Mouse (Mus musculus): ENCODE results near the gene Zfp296. TPM values are rescaled to one million over a fixed set of nuclear protein-coding genes. Genes with fewer than 3 reads are reported as not detected.
A peak's percentile ranks its signal among the peaks of the same experiment; 100 is the strongest.

Zfp296 gene
- polyA plus RNA-seq, 1 experiment from 2014 or later, result 2.4 TPM

GRCm38 (mm10) chr7:19546007-19546406 is 31.1 kb upstream of the Zfp296 start:
- H3K4me2 ChIP-seq, result no peak overlapping the region
- H3K27ac ChIP-seq (ENCODE audit: low read depth, low read length), result no peak overlapping the region
- no peaks in the 10 kb centered on the region for H3K27me3 ChIP-seq (replicated peaks; ENCODE audit: control insufficient read depth, insufficient read depth, low read length)
- no peaks in the 10 kb centered on the region for H3K36me3 ChIP-seq (ENCODE audit: control insufficient read depth, insufficient read depth, low read length)
- no peak for ATAC-seq (replicated peaks; ENCODE audit: low FRiP score)
- WGBS, result 60% methylated on average over 3 of the region's 3 CpGs
- H3K9me3 ChIP-seq (ENCODE audit: control insufficient read depth, low read length), result no peaks in the 10 kb centered on the region
- no peak for DNase-seq (ENCODE audit: low spot score)
- no peak overlapping the region for H3K4me3 ChIP-seq (ENCODE audit: low read depth, low read length)
- no peak overlapping the region for H3K9ac ChIP-seq (ENCODE audit: low read depth, low read length)
- peaks cover 12% of the 10 kb centered on the region; the same call in 1 of the 2 replicates for H3K4me1 ChIP-seq (replicated peaks; ENCODE audit: control insufficient read depth, insufficient read depth, low read length)

GRCm38 (mm10) chr7:19547344-19547969 is 29.6 kb upstream of the Zfp296 start:
- 0 out of 2 replicates have a peak overlapping the region, but pooled peaks have one; percentile 24 for H3K4me2 ChIP-seq
- H3K4me1 ChIP-seq (replicated peaks; ENCODE audit: control insufficient read depth, insufficient read depth, low read length), result peaks cover 18% of the 10 kb centered on the region
- H3K36me3 ChIP-seq (ENCODE audit: control insufficient read depth, insufficient read depth, low read length), result no peaks in the 10 kb centered on the region
- H3K9ac ChIP-seq (ENCODE audit: low read depth, low read length), result no peak overlapping the region
- ATAC-seq (replicated peaks; ENCODE audit: low FRiP score), result peak; percentile 38; the same call in 1 of the 2 replicates
- H3K27me3 ChIP-seq (replicated peaks; ENCODE audit: control insufficient read depth, insufficient read depth, low read length), result no peaks in the 10 kb centered on the region
- no peak overlapping the region for H3K27ac ChIP-seq (ENCODE audit: low read depth, low read length)
- 64% methylated on average over 2 of the region's 2 CpGs for WGBS
- no peak for DNase-seq (ENCODE audit: low spot score)
- H3K4me3 ChIP-seq (ENCODE audit: low read depth, low read length), result no peak overlapping the region
- H3K9me3 ChIP-seq (ENCODE audit: control insufficient read depth, low read length), result no peaks in the 10 kb centered on the region

- Histone ChIP-seq H3K9ac (ENCODE audit: low read depth, low read length) (no peak overlapping the region), H3K36me3 (ENCODE audit: control insufficient read depth, insufficient read depth, low read length) (peaks cover 9% of the 10 kb centered on the region), H3K27ac (ENCODE audit: low read depth, low read length) (no peak overlapping the region), H3K4me2 (no peak overlapping the region), H3K4me1 (replicated peaks; ENCODE audit: control insufficient read depth, insufficient read depth, low read length) (peaks cover 20% of the 10 kb centered on the region), H3K9me3 (ENCODE audit: control insufficient read depth, low read length) (no peaks in the 10 kb centered on the region), H3K4me3 (ENCODE audit: low read depth, low read length) (no peak overlapping the region), H3K27me3 (replicated peaks; ENCODE audit: control insufficient read depth, insufficient read depth, low read length) (no peaks in the 10 kb centered on the region)
- 86% methylated on average over 10 of the region's 10 CpGs for WGBS
- ATAC-seq (replicated peaks; ENCODE audit: low FRiP score), result no peak
- no peak for DNase-seq (ENCODE audit: low spot score)
Measured at GRCm38 (mm10) chr7:19549394-19549793, 27.7 kb upstream of the Zfp296 start.

GRCm38 (mm10) chr7:19551634-19552033 is 25.5 kb upstream of the Zfp296 start:
- no peaks in the 10 kb centered on the region for H3K9me3 ChIP-seq (ENCODE audit: control insufficient read depth, low read length)
- DNase-seq (ENCODE audit: low spot score), result no peak
- no peak overlapping the region for H3K27ac ChIP-seq (ENCODE audit: low read depth, low read length)
- ATAC-seq (replicated peaks; ENCODE audit: low FRiP score), result no peak
- H3K36me3 ChIP-seq (ENCODE audit: control insufficient read depth, insufficient read depth, low read length), result peaks cover 11% of the 10 kb centered on the region
- no peaks in the 10 kb centered on the region for H3K27me3 ChIP-seq (replicated peaks; ENCODE audit: control insufficient read depth, insufficient read depth, low read length)
- no peak overlapping the region for H3K4me3 ChIP-seq (ENCODE audit: low read depth, low read length)
- WGBS, result 88% methylated on average over 5 of the region's 5 CpGs
- H3K4me1 ChIP-seq (replicated peaks; ENCODE audit: control insufficient read depth, insufficient read depth, low read length), result peaks cover 14% of the 10 kb centered on the region
- H3K4me2 ChIP-seq, result no peak overlapping the region
- no peak overlapping the region for H3K9ac ChIP-seq (ENCODE audit: low read depth, low read length)

DNA sequence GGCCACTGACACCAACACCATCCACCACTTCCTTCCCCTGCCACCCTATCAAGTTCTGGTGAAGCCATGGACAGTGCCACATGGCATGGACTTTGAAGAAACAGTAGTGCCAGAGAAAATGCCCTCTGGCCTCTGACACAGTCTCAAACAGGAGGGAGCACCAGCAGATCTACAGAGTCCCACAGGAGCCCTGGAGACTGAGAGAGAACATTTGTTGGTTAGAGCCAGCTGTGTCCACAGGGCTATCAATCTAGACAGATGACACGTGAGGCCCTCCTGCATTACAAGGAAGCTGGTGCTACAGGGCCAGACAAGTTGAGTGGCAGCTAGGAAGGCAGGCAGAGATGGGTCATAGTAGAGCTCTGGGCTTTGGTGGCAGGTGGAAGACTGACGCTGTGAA is 24.6 kb upstream of the Zfp296 start:
- H3K4me3 ChIP-seq (ENCODE audit: low read depth, low read length), result no peak overlapping the region
- no peak overlapping the region for H3K4me2 ChIP-seq
- peaks cover 11% of the 10 kb centered on the region for H3K4me1 ChIP-seq (replicated peaks; ENCODE audit: control insufficient read depth, insufficient read depth, low read length)
- WGBS, result 47% methylated on average over 2 of the region's 2 CpGs
- no peak overlapping the region for H3K27ac ChIP-seq (ENCODE audit: low read depth, low read length)
- H3K9me3 ChIP-seq (ENCODE audit: control insufficient read depth, low read length), result no peaks in the 10 kb centered on the region
- ATAC-seq (replicated peaks; ENCODE audit: low FRiP score) (0 out of 2 replicates have a peak, but pooled peaks have one; percentile 21), DNase-seq (ENCODE audit: low spot score) (no peak)
- H3K36me3 ChIP-seq (ENCODE audit: control insufficient read depth, insufficient read depth, low read length), result peaks cover 11% of the 10 kb centered on the region
- no peaks in the 10 kb centered on the region for H3K27me3 ChIP-seq (replicated peaks; ENCODE audit: control insufficient read depth, insufficient read depth, low read length)
- 0 out of 2 replicates have a peak overlapping the region, but pooled peaks have one; percentile 0 for H3K9ac ChIP-seq (ENCODE audit: low read depth, low read length)

DNA sequence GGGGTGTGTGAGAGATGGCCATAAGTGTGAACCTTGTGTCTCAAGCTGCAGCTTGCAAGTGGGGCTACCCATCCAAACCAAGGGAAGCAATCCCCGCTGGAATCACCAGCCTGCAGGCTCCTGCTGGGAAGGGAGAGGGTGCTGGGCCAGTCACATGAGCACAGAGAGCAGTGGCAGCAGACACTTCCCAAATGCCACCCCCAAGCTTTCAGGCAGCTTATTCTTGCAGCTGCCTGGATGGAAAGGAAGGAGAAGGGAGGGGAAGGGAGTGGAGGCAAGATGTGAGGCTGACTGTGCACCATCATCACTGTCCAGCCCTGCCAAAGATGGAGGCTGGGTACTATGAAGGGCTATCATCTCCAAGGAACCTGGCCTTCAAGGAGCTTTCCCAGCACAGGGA is 22.9 kb upstream of the Zfp296 start:
- Histone ChIP-seq H3K36me3 (ENCODE audit: control insufficient read depth, insufficient read depth, low read length) (peaks cover 15% of the 10 kb centered on the region), H3K27ac (ENCODE audit: low read depth, low read length) (no peak overlapping the region), H3K9ac (ENCODE audit: low read depth, low read length) (no peak overlapping the region), H3K9me3 (ENCODE audit: control insufficient read depth, low read length) (no peaks in the 10 kb centered on the region), H3K4me2 (no peak overlapping the region), H3K27me3 (replicated peaks; ENCODE audit: control insufficient read depth, insufficient read depth, low read length) (no peaks in the 10 kb centered on the region), H3K4me1 (replicated peaks; ENCODE audit: control insufficient read depth, insufficient read depth, low read length) (peaks cover 19% of the 10 kb centered on the region), H3K4me3 (ENCODE audit: low read depth, low read length) (no peak overlapping the region)
- DNase-seq (ENCODE audit: low spot score) (no peak), ATAC-seq (replicated peaks; ENCODE audit: low FRiP score) (no peak)
- 74% methylated on average over 1 of the region's 1 CpGs for WGBS

DNA sequence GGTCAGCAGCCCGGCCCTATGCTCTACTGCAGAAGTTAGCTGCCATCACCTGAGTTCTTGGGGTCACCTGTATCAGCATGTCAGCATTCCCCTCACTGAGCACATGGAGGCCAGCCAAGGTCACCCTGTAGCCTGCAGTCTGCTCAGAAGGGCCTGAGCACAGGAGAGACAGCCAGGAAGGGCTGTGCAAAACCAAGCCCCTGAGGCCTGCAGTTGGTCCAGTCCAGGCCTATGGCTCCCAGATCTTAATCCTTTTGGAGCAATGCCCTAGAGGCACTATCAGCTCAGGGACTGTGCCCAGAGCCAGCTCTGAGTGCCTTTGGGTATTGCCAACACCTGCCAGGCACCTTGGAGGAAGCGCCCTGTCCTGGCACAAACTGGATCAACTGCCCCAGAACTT is 20.0 kb upstream of the Zfp296 start:
- Histone ChIP-seq H3K9ac (ENCODE audit: low read depth, low read length) (no peak overlapping the region), H3K4me1 (replicated peaks; ENCODE audit: control insufficient read depth, insufficient read depth, low read length) (peaks cover 34% of the 10 kb centered on the region), H3K36me3 (ENCODE audit: control insufficient read depth, insufficient read depth, low read length) (peaks cover 15% of the 10 kb centered on the region), H3K27me3 (replicated peaks; ENCODE audit: control insufficient read depth, insufficient read depth, low read length) (no peaks in the 10 kb centered on the region), H3K27ac (ENCODE audit: low read depth, low read length) (no peak overlapping the region), H3K4me2 (no peak overlapping the region), H3K9me3 (ENCODE audit: control insufficient read depth, low read length) (no peaks in the 10 kb centered on the region), H3K4me3 (ENCODE audit: low read depth, low read length) (no peak overlapping the region)
- ATAC-seq (replicated peaks; ENCODE audit: low FRiP score) (no peak), DNase-seq (ENCODE audit: low spot score) (no peak)
- 98% methylated on average over 2 of the region's 2 CpGs for WGBS

DNA sequence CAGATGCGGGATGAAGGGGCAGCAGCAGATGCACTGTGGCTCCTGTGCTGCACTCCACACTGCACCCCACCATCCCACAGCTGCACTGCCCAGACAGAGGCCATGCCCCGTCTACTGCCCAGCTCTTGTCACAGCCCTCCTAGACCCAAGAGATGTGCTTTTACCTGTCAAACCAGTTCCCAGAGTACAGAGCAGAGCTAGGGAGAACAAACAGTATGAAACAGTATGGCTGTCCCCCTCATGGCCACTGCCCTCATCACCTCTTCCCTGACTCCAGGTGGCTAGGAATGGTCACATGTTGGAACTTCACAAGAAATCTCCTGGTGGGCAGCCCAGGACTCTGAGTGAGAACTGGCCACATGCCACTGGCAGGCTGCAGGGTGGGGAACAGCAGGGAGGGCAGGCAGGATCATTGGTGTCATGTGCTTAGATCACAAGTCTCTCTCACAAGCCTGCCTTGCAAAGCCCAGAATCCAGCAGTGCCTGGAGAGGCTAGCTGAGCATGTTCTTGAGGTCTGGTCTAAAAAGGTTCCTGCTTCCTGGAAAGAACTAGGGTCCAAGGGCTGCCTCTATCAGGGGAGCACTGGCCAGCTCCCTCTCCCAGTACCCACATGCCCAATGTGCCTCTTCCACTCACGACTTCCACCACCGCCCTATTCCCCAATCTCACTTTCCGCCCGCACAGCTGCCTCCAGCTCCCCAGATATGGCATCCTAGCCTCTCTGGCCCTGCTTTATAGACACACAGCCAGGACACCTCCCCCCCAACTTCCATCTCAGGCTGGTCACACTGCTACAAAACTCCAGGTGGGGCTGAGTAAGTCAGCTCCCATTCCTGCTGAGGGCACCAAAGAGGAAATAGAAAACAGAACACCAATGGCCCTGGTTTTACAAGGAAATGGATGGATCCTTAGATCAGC is 18.8 kb upstream of the Zfp296 start:
- Histone ChIP-seq H3K36me3 (ENCODE audit: control insufficient read depth, insufficient read depth, low read length) (peaks cover 14% of the 10 kb centered on the region), H3K4me1 (replicated peaks; ENCODE audit: control insufficient read depth, insufficient read depth, low read length) (peaks cover 29% of the 10 kb centered on the region), H3K9ac (ENCODE audit: low read depth, low read length) (no peak overlapping the region; the same call in 1 of the 2 replicates), H3K4me2 (peak overlapping the region; percentile 16; the same call in 1 of the 2 replicates), H3K9me3 (ENCODE audit: control insufficient read depth, low read length) (no peaks in the 10 kb centered on the region), H3K27me3 (replicated peaks; ENCODE audit: control insufficient read depth, insufficient read depth, low read length) (no peaks in the 10 kb centered on the region), H3K4me3 (ENCODE audit: low read depth, low read length) (no peak overlapping the region), H3K27ac (ENCODE audit: low read depth, low read length) (no peak overlapping the region)
- WGBS, result 91% methylated on average over 6 of the region's 6 CpGs
- no peak for DNase-seq (ENCODE audit: low spot score)
- ATAC-seq (replicated peaks; ENCODE audit: low FRiP score), result no peak

Measured in liver, embryonic 11.5 days (tissue).